Mouse (Mus musculus) granulocyte monocyte progenitor cell, adult 5-6 weeks (primary cell): ENCODE measurements at regions not wholly inside any gene's neighbourhood (a gene's known extent, or its start where the extent isn't known, plus 50 kb on each side); places are given as distances from the start of the nearest gene placed in this dataset.
"Not testable (repeated sequence)": the region's sequence is repeated elsewhere in the genome, so short reads cannot be mapped to it uniquely, and the experiment has no call there.

Experiments
- ATAC-seq: replicated peaks from 2 replicates; pipeline ENCODE4 v1.8.0; 2016; ENCODE audit warnings: mild to moderate bottlenecking, moderate TSS enrichment, inconsistent platforms; ENCODE audit not compliant: poor library complexity, severe bottlenecking

DNA sequence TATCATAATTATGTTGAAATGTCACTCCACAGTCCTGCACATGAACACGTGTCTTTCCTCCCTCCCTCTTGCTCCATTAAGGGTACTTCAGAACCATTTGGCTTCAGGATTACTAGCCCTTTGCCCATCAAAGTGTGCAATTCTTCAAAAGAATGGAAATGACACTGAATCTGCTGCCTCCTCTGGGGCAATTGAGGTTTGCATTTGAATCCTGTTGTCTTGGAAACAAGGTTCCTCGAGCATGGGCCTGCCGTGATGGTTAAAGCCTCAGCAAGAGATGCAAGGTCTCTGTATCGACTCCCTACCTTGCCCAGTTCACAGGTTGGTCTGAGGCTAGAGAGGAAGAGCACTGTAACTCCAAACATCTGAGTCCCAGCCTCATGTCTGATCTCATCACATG is 136.0 kb downstream of the Sptssa start:
- ATAC-seq, result no peak

DNA sequence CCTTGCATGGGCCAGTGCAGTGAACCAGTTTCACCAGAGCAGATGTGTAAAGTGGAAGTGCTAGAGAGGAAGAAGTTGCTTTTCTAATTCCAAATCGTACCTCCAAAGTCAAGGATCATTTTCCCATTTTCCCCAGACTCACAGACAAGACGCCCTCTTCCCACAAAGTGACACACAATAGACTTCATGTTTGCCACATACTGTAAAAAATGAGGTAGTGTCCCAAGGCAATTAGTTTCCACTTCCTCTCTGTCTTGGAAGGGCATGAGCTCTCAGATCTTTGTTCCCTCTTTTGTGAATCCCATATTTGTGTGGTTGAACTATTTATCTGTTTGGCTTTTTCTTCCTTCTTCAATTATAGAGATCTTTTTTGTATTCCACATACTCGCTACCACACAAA is 137.0 kb downstream of the Sptssa start:
- peak; percentile 94 for ATAC-seq

DNA sequence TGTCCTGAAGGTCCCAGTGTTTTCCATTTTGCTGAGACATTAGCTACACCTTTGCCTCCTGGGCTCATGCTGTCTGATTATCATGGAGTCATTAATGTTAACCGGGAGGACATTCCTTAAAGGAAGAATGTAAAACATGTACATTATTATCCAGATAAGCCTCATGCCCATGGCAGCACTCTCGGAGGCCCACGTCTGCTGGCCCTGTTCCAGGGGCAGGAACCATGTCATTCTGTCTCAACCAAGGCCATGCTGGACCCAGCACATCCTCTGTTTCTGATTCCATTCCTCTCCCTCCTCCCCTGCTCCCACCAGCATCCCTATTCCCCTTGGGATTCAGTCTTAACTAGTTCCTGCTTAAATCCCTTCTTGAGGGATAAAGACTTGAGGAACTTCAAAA is 139.1 kb downstream of the Sptssa start:
- no peak for ATAC-seq

DNA sequence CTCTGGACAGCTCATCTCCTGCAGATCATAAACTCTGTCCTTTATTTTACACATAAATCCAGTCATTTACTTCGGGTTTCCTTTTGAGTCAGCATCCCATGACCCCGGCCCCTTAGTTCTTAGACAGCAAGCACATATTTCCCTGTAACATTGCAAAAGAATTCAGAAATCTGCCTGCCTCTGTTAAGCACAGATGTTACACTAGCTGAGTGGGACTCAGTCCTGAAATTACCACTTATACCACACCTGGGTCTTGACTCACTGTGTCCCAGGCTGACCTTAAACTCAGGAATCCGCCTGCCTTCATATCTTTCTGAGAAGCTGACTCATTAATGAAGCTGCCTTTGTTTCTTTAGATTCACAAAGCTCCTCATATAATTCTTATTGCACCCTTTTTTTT is 139.9 kb downstream of the Sptssa start:
- no peak for ATAC-seq

DNA sequence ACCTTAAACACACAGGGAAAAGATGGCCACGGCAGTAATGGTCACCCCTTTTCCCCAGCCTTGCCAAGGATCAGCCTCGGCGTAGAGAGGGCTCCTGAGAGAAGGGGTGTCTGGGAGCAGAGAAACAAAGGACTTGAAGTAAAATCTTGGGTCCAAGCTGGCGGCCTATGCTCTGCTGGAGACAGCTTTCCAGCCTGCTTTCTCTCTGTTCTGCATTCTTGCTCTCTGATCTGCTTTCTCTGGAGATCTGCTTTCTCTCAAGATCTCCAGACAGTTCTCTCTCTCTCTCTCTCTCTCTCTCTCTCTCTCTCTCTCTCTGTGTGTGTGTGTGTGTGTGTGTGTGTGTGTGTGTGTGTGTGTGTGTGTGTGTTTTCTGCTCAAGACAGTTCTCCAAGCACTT is 140.3 kb downstream of the Sptssa start:
- not testable (repeated sequence) for ATAC-seq

DNA sequence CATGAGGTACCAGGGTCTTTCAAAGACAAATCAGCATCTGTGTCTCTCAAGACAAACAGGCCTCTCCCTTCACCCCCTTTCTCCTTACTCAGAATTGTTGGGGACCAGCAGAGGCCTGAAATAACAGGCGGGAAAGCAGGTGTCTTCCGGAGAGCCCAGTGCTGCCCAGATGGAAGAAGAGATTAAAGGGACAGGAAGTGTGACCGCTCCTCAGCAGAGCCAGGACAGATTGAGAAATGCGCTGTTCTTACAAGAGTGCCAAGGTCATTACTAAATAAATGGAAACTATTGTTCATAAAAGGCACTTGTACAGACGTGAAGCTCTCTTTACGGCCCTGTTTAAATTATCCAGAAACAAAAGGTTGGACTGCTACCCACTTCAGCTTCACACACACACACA is 146.5 kb downstream of the Sptssa start:
- ATAC-seq, result peak; percentile 84

DNA sequence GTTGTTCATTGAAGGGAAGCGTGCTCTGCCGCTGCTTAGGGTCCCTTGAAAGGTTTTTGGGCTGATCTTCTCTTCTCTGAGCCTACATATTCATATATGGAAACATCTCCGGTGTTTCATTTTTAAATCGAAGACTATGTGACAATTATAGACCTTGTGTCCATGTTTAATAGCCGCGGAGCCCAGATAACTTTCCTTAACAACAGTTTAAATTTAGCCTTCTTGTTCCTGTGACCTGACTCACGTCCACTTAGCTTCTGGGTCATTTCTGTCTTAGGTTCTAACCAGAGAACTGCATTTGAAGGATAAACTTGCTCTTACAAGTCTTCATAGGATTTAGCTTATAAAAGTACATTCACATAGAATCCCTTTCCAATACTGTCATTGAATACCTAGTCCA is 153.6 kb downstream of the Sptssa start:
- ATAC-seq, result no peak

DNA sequence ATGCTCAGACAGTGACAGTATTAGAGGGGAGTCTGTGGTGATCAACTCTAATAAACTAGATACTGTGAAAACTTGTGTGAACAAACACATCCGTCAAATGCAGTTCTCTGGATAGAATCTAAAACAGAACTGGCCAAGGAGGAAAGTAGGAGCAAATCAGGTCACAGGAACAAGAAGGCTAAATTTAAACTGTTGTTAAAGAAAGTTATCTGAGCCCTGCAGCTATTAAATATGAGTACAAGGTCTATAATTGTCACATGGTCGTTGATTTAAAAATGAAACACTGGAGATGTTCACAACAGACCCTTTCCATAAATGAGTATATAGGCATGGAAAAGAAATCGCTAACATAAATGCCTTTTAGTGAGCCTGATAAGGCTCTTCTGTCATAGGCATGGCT is 156.4 kb downstream of the Sptssa start:
- ATAC-seq, result no peak

DNA sequence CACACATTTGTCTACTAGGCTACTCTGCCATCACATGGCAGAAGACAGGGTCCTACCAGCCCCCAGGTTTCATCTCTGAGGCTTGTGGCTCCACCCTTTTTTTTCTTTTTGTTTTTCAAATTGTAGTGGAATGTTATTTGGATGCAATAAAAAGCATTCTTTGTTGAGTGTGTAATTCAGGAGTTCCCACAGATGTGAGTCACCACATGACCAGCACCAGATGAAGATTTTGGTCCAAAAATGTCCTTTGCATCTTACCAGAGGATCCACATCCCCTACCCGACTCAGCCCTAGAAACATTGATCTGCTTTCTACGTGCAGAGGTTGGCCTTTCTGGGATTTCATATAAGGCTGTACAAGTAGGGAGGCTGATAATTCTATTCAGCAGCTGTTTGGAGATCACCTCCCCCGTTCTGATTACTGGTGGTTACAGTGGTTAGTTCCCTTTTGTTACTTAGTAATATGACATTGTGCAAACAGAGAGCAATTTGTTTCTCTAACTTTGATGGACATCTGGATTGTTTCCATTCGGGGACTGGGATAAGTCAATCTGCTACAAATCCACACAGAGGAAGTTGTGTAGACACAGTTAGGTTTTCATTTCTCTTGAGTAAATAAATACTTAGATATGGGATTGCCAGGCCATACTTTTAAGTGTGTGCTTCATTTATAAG is 160.5 kb downstream of the Sptssa start:
- peak; percentile 86 for ATAC-seq

DNA sequence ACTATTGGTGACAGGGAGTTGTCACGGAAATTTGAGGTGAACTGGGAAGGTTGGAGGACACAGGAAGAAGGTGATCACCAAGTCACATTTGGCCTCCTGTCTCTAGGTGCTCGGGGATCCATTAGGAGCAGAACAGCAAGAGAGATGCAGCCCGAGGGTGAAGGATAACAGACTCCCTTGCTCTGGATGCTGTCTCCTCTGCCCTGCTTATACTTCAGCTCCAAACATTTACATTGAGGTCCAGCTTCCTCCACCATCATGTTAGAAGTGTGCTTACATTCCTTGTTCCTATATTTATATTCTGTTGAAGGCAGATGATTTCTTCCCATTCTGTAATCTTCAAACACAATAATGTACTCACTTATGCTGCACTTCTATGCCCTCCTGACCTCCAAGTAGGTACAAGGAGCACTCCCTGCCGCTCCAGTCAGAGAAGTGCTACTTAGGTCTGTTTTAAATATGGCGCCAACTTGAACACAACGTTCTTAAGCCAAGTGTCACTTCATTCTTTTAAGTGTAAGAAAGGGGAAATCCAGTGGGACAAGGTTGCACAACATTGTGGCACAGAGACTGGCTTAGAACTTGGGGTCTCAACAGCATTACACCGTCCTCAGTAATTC is 161.5 kb downstream of the Sptssa start:
- ATAC-seq, result peak; percentile 26; the same call in 1 of the 2 replicates

DNA sequence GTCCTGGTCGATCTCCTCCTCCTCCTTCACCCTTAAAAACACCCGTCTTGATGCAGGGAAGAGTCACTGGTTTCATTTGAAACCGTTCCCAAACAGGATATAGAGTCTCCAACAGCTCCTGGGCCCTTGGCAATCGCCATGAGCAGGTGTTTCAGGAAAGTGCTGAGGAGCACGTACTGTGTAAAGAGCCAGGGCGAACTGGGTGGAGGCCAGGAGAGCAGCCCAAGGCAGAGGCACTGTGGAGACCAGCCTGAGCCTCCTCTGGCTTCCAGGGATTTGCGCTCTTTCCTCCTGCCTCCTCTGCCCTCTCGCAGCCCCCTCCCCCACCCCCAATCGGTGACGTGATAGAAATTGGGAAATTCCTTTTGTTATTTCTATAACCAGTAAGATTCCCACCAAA is 163.6 kb downstream of the Sptssa start:
- ATAC-seq, result no peak

DNA sequence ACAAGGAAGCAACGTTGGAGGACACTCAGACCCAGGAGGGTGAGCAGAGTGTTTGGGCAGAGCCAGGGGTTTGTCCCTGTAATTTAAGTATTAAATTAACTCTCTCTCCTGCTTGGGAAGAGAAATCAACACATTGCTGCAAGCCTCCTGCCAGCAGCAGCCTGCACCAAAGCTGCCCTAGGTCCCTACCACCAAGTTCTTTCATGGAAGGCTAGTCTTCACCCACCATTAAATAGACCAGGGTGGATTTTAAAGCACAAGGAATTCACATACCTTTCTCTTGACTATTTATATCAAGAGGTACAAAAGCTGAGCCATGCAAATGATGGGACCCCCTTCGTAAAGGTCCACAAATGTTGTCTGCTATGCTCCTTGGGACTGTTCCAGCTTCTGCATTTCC is 165.9 kb downstream of the Sptssa start:
- ATAC-seq, result no peak

DNA sequence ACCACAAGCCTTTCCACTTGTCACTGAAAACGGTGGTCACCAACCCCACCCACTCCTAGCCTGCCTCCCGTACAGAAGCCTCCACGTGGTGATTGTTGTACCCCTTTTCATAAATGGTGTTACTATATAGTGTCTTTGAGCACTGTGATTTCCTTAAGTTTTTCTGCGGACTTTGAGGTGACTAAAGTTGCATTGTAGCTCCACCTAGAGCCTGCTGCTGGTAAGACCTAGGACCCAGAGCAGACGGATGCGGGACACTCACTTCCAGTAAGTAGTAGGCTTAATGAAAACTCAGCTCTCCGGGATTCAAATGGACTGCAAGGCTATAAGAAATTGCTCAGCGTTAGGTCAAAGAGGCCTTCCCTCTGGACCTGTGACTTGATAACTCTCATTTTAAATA is 166.7 kb downstream of the Sptssa start:
- ATAC-seq, result peak; percentile 85

DNA sequence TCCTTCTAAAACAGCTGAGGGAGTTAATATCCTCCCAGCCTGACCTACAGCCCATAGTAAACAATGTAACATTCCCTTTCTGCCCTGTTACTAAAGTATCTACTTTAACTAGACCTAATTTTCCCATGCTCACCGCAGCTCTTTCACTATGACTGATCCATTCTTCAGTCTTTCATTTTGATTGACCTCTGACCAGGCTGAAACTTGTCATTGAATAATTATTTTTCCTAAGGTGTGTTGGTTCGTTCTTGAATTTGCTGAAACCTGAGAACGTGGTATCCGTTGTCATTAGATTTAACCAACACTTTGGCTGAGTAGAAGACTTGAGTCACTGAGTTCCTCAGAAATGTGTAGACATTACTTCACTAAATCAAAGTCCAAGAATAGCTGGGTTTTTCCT is 168.7 kb downstream of the Sptssa start:
- ATAC-seq, result no peak

DNA sequence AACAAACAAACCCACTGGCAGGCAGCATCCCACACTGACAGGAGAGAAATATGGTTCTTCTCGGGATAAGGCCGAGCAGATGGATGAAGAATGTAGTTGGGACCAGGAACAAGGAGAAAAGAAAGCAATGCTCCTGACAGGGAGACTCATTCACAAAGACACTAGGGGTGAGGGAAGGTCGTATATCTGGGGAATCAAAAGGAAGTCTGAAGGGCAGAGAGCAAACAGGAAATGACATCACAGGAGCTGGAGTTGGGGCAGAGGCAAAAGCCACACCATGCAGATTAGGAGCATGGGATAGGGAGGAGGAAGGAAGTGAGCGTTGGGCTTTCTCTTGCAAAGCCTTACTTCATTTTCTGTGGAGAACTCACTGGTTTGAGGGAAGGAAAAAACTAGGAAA is 174.4 kb downstream of the Sptssa start:
- peak; percentile 82 for ATAC-seq

DNA sequence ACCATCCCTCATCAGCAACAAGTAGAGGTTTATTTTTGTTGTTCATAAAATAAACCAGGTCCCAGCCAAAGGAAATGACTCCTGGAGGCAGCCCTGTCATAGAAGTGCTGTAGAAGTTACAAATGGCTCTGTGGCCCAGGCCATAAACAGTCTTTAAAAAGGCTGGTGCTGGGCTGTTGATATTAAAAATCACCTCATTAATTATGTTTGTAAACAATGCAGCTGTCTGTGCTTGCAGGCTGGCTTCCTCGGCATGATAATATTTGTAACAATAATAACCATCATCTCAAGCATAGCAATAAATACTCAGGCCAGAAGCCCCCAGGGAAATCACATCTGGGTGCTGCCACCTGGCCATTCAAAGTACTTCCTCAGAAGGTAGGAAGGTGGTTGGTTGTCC is 176.5 kb downstream of the Sptssa start:
- ATAC-seq, result no peak

DNA sequence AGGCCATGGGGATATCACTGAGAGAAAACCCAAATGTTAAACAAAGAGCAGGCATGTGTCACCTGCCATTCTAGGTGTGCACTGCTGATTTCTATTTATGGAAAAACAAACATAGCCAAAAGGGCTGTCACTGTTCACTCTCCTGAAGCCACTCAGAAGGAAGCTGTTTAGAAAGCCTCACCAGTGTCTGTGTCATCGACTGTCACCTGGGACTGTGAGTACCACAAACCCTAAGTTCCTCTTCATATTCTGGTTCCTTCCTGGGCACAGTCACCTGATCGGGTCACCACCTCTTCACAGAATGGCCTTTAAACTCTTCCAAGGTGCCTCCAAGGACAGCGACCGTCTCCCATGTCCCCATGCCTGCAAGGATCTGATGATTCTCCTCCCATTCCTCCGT is 183.5 kb downstream of the Sptssa start:
- peak; percentile 35; the same call in 1 of the 2 replicates for ATAC-seq

DNA sequence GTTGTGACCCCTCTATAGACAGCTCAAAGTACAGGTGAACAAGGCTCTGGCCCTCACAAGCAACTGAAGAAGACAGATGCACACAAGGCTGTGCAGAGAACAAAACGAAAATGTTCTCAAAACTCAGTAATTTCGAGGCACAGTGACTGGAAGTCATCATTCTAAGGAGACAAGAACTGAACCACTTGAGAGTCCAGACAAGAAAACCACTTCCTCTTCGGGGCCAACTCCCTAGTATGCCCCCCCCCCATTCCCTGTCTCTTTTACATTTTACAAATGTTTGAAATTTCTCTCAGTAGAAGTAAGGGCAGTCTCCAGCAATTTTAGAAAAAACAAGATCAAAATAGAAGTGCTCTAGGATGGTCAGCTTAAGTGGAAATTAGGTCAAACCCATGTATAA is 184.0 kb downstream of the Sptssa start:
- ATAC-seq, result peak; percentile 58; the same call in 1 of the 2 replicates

DNA sequence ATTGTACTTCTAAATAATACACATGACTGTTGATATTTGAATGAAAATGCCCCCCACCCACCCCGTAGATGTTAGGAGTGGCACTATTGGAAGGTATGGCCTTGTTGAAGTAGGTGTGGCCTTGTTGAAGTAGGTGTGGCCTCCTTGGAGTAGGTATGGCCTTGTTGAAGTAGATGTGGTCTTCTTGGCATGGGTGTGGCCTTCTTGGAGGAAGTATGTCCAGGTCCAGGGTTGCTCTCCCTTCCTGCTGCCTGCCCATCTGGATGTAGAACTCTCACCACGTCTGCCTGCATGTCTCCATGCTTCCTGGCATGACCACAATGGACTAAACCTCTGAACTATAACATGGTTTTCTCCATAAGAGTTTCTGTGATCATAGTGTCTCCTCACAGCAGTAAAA is 188.7 kb downstream of the Sptssa start:
- ATAC-seq, result peak; percentile 56

DNA sequence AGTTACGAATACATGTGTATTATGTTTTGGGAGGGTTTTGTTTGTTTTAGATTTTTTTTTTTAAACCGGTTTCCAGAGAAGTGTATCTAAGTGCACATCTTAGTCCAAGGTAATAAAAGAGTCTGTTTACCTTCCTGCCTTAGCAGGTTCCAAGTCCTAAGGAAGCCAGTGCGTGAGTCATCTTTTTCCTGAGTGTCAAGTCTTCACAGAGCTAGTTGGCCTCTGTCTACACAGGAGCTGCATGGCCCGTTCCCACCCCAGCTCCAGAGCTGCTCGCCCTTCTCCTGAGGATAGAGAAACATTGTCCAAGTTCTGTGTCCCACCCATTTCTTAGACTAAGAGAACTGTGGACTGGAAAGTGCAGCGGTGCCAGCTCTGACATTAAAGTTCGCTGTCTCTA is 192.6 kb downstream of the Sptssa start:
- no peak for ATAC-seq

DNA sequence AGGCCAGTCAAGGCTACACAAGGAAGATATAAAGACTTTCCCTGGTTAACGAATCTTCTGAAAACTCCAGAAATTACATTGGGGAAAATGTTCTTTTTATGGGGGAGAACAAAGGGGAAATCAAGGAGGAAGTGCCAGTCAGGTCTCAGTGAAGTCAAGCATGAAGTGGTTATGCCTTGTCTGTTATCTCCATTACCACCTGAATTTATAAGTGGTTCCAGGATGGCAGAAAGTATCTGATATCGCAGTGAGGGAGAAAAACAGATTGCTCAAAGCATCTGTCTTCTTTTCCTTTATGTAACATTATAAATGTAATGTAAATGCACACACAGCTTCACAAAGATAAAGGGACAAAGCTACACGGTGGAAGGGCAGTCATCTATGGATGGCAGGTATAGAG is 195.0 kb downstream of the Sptssa start:
- ATAC-seq, result no peak

DNA sequence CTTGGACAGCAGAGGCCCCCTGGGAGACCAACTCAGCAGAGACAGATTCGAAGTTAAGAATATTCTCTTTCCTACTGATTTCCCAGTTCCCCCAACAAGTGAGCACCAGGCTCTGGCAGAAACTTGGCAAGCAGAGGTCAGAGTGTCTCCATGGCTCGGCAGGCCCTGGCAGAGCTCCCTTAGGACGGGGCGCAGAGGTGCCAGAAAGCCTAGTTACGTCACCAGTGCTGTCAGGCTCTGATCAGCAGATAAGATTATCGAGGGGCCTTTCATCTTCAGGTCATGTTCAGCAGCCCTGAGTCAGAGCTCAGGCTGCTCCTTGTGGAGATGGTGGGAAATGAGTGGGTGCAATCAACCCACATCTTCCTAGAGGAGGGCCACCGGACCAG is 196.2 kb downstream of the Sptssa start:
- peak; percentile 21 for ATAC-seq
